Mouse (Mus musculus) cerebellum, postnatal 10 days (tissue): Measurements from ENCODE around the gene Hlcs.
"Not testable (repeated sequence)": the region's sequence is repeated elsewhere in the genome, so short reads cannot be mapped to it uniquely, and the experiment has no call there.

Experiments used
- DNase-seq, 2 experiments: peaks; one replicate each; pipeline ENCODE4 v3.0.0; 2021; ENCODE audit warnings: mixed read lengths in 2 of 2

Hlcs gene

GRCm38 (mm10) chr16:94313229-94314030 is at the start of gene Hlcs:
Gene Hlcs (minus strand): TSS chr16:94313571.
- peak; percentile 99 to 100 for DNase-seq

- DNase-seq = peak; percentile 66 to 71
Observed at GRCm38 (mm10) chr16:94362174-94362873, 49.0 kb upstream of the Hlcs start.

- no peak for DNase-seq
Observed at GRCm38 (mm10) chr16:94360578-94361350, 47.4 kb upstream of the Hlcs start.

- no peak for DNase-seq
Observed at GRCm38 (mm10) chr16:94358091-94358490, 44.7 kb upstream of the Hlcs start.

GRCm38 (mm10) chr16:94356776-94357494 is 43.6 kb upstream of the Hlcs start:
- no peak for DNase-seq

- DNase-seq = no peak
Observed at GRCm38 (mm10) chr16:94356046-94356445, 42.7 kb upstream of the Hlcs start.

GRCm38 (mm10) chr16:94354450-94354849 is 41.1 kb upstream of the Hlcs start:
- DNase-seq = no peak

- DNase-seq = no peak
Observed at GRCm38 (mm10) chr16:94350287-94350677, 36.9 kb upstream of the Hlcs start.

- peak; percentile 38 to 46 for DNase-seq
Observed at GRCm38 (mm10) chr16:94349588-94350286, 36.4 kb upstream of the Hlcs start.

- DNase-seq = no peak
Observed at GRCm38 (mm10) chr16:94348779-94349178, 35.4 kb upstream of the Hlcs start.

GRCm38 (mm10) chr16:94347080-94347731 is 33.8 kb upstream of the Hlcs start:
- DNase-seq = no peak

- no peak for DNase-seq
Observed at GRCm38 (mm10) chr16:94345733-94346132, 32.4 kb upstream of the Hlcs start.

GRCm38 (mm10) chr16:94339164-94340160 is 26.1 kb upstream of the Hlcs start:
- DNase-seq = not testable (repeated sequence)

- no peak for DNase-seq
Observed at GRCm38 (mm10) chr16:94335656-94336055, 22.3 kb upstream of the Hlcs start.

- DNase-seq = peak; percentile 78 to 79
Observed at GRCm38 (mm10) chr16:94331886-94332252, 18.5 kb upstream of the Hlcs start.

- DNase-seq = no peak
Observed at GRCm38 (mm10) chr16:94331233-94331885, 18.0 kb upstream of the Hlcs start.

- DNase-seq = peak; percentile 48 to 69
Observed at GRCm38 (mm10) chr16:94330429-94330828, 17.1 kb upstream of the Hlcs start.

- no peak for DNase-seq
Observed at GRCm38 (mm10) chr16:94328881-94329867, 15.8 kb upstream of the Hlcs start.
